In the genomic region with DNA sequence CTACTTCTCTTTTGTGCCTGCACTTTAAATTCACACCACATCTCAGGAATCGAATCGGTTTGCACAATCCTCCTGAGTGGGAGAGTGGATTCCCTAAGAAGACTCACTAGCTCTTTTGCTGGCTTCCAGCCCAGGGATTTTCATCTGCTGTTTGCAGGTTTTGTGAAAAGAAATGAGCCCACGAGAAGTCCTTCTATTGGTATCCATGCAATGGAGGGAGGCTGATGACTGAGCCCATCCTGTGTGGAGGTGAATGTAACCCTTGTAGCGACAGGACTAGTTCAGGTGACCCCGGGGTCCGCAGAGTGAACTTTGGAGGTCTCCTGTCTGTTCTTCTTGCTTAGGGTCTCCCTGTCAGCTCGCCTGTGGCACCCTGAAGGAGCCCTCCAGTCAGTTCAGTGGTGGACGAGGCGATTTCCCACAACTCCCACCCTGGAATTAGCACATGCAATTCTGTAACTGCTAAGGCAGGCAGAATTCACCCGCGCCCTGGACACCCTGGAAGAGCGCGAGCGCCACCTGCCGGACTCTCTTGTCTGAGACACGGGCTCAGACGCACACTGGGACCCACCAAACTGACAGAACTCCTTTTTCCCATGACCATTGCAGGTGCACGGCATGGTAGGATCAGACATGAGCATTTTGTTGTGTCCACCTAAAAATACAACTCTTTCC, we compare ENCODE assay signal across 7 mouse cellular contexts.
DNase-seq lines count a peak whose midpoint lies in the region; ATAC-seq and TF ChIP-seq lines count a peak whose summit lies in the region.

No protein-coding gene starts in this region.

- H3K27me3 ChIP-seq in Patski: peaks cover 5% of the 10 kb centered on the region
- no peaks in the 10 kb centered on the region for H3K27me3 ChIP-seq in cerebellum, adult 2 months (ENCODE audit: control insufficient read depth, insufficient read depth, low read length)
- no peaks in the 10 kb centered on the region for H3K27me3 ChIP-seq in small intestine, adult 2 months (ENCODE audit: control insufficient read depth, insufficient read depth, low read length)

- no peak overlapping the region for H3K27ac ChIP-seq in cerebellum, adult 2 months (ENCODE audit: insufficient read depth, low read length)
- H3K27ac ChIP-seq in small intestine, adult 2 months (ENCODE audit: insufficient read depth, low read depth, low read length): no peak overlapping the region

- TF ChIP-seq CTCF in Patski (IDR thresholded peaks at IDR 0.05): peak; percentile 95
- TF ChIP-seq CTCF in cerebellum, adult 2 months (IDR thresholded peaks at IDR 0.05; ENCODE audit: borderline replicate concordance, insufficient read depth, low read depth, low read length): peak; percentile 80
- peak; percentile 85 for TF ChIP-seq CTCF in small intestine, adult 2 months (IDR thresholded peaks at IDR 0.05; ENCODE audit: extremely low read depth, insufficient read length, insufficient replicate concordance, low read depth, low read length)

- no peak for DNase-seq in Patski (ENCODE audit: low read depth, low spot score)
- DNase-seq in cerebellum, adult 2 months: peak; percentile 29 to 38
- DNase-seq in frontal cortex, postnatal 10 days (ENCODE audit: low spot score in 2 of 2): peak; percentile 27 to 46
- peak; percentile 52 for DNase-seq in hindlimb bud, embryonic 11.5 days (ENCODE audit: extremely low spot score, low read depth, low spot score)
- peak; percentile 70 to 77 for DNase-seq in left cerebral cortex, adult 18-20 months (ENCODE audit: low spot score in 2 of 2)

- peak; percentile 87 for ATAC-seq in Patski
- ATAC-seq in megakaryocyte-erythroid progenitor cell, adult 5-6 weeks (replicated peaks; ENCODE audit: low FRiP score, low TSS enrichment, poor library complexity, severe bottlenecking): peak; percentile 89

- POLR2A ChIA-PET in Patski (lab: Charles Lee): no interaction called here

- in situ Hi-C loops in Patski (cut with MboI; ENCODE audit: low pct_unique_long_range_greater_than_20kb): loop anchor here (5.0 to 25.0 kb wide), 2 partner anchors 732 to 1198 kb away; no protein-coding TSS in a partner anchor

- CTCF ChIA-PET in Patski (lab: Charles Lee): interaction anchor here (1.0 to 2.1 kb wide), 5 partner anchors 10 to 1194 kb away, joined by 3 to 6 read pairs (median 4); no protein-coding TSS in a partner anchor

- 24% methylated on average over 18 of the region's 18 CpGs for WGBS in cerebellum, adult 2 months
- WGBS in small intestine, adult 2 months: 27% methylated on average over 18 of the region's 18 CpGs

- H3K4me1 ChIP-seq in cerebellum, adult 2 months (ENCODE audit: control insufficient read depth, insufficient read depth, low read length): no peaks in the 10 kb centered on the region
- H3K4me1 ChIP-seq in small intestine, adult 2 months (ENCODE audit: control insufficient read depth, insufficient read depth, insufficient read length, low read length): no peaks in the 10 kb centered on the region

- no peaks in the 10 kb centered on the region for H3K36me3 ChIP-seq in small intestine, adult 2 months (ENCODE audit: control insufficient read depth, insufficient read depth, low read length)

- no peak for TF ChIP-seq POLR2A in cerebellum, adult 2 months (IDR thresholded peaks at IDR 0.05; ENCODE audit: borderline replicate concordance, insufficient read depth, low read length)
- TF ChIP-seq POLR2A in small intestine, adult 2 months (IDR thresholded peaks at IDR 0.05; ENCODE audit: low read depth, low read length): no peak

- no peak overlapping the region for H3K4me3 ChIP-seq in cerebellum, adult 2 months (replicated peaks; ENCODE audit: insufficient read depth, low read depth, low read length)
- no peak overlapping the region for H3K4me3 ChIP-seq in small intestine, adult 2 months (ENCODE audit: low read depth, low read length)
